Mouse (Mus musculus) neutrophil, adult 83 days (primary cell): Measurements from ENCODE around the gene Add2. TPM values are rescaled to one million over a fixed set of nuclear protein-coding genes. Genes with fewer than 3 reads are reported as not detected.

Experiments
- total RNA-seq, 2 experiments: library from RNA; stranded (reverse); gene quantifications; one replicate each; pipeline ENCODE4 v1.2.4; 2023

Add2 gene
- total RNA-seq, result 10 to 100 TPM; 17.5 to 23.9 TPM

DNA sequence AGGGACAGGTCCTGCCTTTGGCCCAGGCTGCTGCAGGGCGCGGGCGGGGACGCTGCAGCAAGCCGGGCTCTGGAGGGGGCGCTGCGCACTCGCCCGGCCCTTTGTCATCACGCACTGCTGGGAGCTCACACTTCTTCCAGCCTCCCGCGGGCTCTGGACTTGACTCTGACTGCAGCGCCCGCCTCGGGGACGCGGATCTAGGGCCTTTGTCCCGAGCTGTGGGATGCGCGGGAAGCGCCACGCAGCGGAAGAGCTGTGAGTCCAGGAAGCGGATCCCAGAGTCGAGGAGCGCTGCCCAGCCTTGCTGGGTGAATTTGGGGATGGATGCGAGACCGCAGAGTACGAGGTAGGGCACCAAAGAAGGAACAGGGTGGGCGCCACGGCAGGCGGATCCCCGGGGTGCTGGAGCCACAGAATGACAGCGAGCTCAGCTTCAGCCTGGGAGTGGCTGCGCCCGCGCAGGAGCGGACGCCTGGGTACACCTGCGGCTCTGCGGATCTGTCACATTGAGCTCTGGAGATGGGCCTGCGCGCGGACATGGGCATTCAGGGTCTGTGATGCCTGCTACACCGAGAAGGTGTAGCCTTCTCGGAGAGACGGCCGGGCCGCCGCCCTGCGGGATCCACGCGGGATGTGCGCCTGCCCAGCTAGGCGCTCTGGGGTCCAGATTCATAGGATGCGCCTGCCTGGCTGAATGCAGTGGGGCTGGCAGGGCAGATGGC is at the start of gene Add2:
Gene Add2, plus strand, starts transcription at position 81 of the 722 bp plus-strand sequence.

DNA sequence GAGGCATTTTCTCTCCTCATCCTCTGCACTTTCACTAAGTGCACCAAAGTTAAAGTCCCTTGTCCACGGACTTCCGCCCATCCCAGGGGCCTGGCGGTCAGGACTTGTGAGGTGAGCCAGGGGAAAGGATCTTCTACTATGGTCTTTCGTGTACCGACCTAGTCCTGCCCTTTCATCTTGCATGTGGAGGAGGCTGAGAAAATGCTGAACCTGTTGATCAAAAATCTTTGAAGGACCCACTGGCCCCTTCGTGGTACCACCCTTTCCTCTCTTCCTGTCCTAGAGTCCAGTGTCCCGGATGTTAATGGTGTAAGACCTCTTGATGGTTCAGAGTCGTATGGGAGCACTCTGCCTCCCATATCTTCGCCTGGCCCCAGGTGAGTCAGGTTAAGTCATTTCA is 12.6 kb upstream of the Add2 start, which contains the start of gene Figla:
Gene Figla, plus strand, starts transcription at position 301 of the 400 bp plus-strand sequence.

Other genes with a start within 250 kb of the Add2 start
- not detected for gene Nat8f6, start 207.7 kb upstream of the Add2 start, total RNA-seq
- not detected for gene Nat8f5, start 207.7 kb upstream of the Add2 start, total RNA-seq
- gene Nat8, start 196.6 kb upstream of the Add2 start, total RNA-seq, result not detected
- gene Nat8f2, start 159.5 kb upstream of the Add2 start, total RNA-seq, result not detected
- gene Nat8f4, start 123.8 kb upstream of the Add2 start, total RNA-seq, result under 1 TPM; 0.85 to 0.86 TPM
- 1 to 10 TPM; 6.1 to 8.4 TPM for gene Tprkb, start 116.8 kb upstream of the Add2 start, total RNA-seq
- 1 to 10 TPM in 1 of 2 experiments, under 1 TPM in 1; 0.95 to 2.8 TPM for gene Nat8f1, start 113.0 kb upstream of the Add2 start, total RNA-seq
- gene Dusp11, start 67.0 kb upstream of the Add2 start, total RNA-seq, result 100 to 1,000 TPM; 103 to 125 TPM
- not detected for gene Figla, start 12.5 kb upstream of the Add2 start, total RNA-seq
- gene Tgfa, start 166.5 kb downstream of the Add2 start, total RNA-seq, result not detected